Mouse (Mus musculus): ENCODE measurements around the gene B3gat1. TPM values are rescaled to one million over a fixed set of nuclear protein-coding genes. Genes with fewer than 3 reads are reported as not detected.

B3gat1 gene
- polyA plus RNA-seq (2017; shearing (Covaris generic)), result not detected

DNA sequence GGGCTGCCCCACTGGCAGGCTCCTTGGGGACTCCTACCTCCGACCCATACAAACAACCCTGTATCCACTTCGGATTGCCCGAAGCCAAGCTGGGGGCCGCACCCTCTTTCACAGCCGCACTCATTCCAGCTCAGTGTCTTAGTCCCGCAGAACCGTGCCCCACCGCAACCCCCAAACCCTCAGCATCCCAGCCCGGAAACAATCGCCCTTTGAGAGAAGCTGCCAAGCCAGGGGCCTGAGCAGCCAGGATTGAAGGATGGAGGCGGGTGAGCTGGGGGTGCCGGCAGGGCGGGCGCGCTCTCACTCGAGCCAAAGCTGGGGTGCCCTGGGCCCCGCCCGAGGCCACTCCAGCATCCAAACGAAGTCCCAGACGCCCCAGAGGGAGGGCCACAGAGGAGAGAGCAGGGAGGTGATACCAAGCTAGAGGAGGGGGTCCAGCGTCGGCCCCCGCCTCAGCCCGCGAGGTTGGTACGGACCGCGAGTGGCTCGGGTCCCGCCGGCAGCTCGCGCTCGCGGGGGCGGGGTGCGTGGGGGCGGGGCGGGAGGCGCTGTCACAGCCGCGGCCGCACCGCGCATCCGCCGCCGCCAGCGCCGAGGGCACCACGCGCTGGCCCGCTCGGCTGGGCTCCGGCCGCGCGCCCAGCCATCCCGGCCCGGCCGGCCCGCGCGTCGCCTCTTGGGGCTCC, at the start of gene B3gat1:
Gene B3gat1 (plus strand): TSS at position 523 of the 686 bp plus-strand sequence.
- ATAC-seq, result no peak

- ATAC-seq, result no peak
Observed at GRCm38 (mm10) chr9:26689171-26689570, 44.4 kb upstream of the B3gat1 start.

DNA sequence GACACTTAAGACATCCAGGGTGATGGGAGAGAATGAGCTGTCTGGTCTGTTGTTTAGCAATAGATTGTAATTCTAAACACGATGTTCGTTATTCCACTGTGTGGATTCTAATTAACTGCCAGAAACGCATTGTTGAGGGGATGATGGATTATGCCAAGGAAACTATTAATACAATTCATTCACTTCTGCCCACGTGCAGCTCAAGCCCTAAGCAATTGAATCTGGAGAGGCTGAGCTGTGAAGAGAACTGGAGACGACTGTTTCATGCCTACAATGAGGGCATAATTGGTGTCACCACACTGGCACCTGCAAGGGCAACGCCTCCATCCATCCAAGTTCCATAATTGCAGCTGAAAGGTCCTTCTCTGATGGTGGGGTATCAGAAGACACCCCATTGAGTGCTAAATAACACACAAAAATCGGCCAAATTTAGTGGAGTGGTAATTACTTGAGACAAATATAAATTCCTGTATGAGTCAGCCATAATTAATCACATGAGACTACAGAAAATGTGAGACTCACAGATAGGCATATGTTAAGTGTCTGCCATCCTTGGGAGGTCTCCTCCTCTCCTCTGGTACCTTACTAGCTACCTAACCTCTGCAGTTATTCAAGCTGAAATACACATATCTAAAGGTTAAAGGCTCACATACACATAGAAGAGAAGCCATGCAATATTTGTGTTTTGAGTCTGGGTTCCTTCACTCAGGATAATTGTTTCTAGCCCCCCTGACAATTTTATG, 43.4 kb upstream of the B3gat1 start:
- no peak for ATAC-seq

- no peak for ATAC-seq
Observed at GRCm38 (mm10) chr9:26692641-26693040, 40.9 kb upstream of the B3gat1 start.

DNA sequence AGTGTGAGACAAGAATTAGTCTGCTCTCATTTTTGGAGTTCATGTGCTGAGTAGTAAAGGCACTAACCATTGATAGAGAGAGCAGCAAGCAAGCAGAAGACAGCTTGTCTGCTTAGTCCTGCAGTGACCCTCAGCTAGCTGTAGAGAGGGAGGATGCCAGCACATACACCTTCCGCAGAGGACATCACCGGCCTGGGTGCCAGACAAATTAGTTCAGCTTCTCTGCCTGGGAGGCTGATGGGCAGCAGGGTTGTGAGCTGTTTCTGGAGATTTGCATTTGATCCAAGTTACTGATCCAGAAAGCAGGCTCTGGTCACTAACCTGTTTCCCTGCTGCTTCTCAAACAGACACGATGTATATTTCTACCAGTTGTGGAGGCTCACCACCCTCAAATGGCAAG, 38.9 kb upstream of the B3gat1 start:
- ATAC-seq, result no peak

GRCm38 (mm10) chr9:26695178-26695577, 38.4 kb upstream of the B3gat1 start:
- no peak for ATAC-seq

- no peak for ATAC-seq
Observed at GRCm38 (mm10) chr9:26698286-26698685, 35.2 kb upstream of the B3gat1 start.

DNA sequence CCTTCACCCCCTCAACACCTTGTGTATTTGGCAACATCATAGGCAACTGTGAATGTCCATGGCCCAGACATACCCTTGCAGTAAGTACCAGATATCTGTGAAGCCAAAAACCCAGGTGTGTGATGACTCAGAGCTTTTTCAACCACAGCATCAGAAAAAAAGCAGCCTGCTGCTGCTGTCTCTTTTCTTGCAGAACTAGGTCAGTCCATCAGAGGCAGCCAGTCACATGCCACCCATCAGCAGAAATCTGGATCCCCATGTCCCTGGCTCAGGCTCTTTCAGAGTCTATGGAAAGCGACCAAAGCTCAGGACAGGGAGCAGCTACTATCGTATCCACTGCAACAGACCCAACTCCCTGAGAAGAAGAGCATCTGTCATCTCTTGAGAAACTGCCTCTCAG, 33.2 kb upstream of the B3gat1 start:
- no peak for ATAC-seq

DNA sequence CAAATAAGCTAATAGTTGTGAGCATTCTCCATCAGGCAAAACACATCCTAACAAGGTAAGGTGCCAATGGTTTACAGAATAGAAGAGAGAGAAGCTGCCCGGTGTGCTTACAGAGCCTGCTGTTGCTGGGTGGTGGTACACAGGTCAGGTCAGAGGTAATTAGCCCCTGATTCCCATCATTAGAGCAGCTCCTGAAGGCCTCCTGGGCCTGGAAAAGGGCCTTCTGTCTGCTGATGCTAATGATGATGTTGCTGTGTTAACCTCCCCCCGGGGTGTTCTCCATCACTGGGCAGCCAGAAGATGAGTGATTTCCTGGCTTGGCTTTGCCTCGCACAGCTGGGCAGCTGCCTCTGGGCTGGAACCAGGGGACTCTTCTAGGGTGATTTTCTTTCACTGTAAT, 15.1 kb upstream of the B3gat1 start:
- ATAC-seq, result no peak

DNA sequence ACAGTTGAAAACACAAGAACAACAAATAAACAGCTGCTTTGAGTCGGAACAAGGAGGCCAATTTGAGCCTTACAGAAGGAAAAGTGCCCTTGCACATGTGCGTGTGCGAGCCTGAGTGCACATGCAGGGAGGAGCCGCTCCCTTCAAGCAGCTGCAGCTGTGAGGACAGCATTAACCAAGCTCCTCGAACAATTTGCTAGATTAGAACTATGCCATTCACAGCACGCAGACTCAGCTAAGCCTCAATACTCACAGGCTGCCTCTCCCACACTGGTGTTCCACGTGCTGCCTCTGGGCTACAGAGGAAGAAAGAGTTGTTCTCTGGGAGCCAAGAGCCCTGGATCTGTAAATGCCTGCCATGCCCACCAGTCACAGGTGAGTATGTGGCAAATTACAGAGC, 11.8 kb upstream of the B3gat1 start:
- no peak for ATAC-seq

DNA sequence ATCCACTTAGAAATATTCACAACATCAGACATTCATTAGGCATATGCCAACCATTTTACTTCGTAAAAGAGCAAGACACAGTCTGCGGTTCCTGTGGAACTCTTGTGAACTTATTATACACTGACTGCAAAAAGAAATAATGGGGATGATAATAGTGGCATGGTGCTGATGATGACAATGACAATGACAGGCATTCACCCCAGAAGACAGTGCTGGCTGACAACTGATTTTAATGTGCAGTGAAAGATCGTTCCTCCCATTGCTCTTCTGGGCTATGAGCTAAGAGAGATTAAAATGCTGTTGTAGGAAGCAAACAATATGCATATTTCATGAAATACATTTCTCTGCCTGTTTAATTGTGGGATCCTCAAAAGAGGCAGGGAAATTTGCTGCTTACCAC, 7.8 kb upstream of the B3gat1 start:
- no peak for ATAC-seq

DNA sequence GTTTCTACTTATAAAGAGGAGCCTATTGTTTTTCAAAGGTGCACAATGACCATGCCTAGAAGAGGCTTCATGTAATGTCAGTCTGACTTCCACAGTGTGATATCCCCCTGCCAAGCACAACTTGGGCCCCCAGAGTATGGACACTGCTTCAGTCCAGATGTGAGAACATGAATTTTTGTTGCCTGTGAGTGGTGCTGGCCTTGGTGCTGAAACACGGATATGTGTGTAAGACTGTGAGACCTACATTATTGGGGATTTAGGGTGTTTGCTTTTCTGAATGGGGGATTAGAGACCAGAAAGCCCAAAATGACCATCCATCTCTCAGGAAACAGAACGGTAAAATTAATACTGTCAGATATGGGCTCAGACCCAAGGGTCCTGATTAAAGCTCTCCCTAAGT, 6.1 kb upstream of the B3gat1 start:
- ATAC-seq, result no peak

DNA sequence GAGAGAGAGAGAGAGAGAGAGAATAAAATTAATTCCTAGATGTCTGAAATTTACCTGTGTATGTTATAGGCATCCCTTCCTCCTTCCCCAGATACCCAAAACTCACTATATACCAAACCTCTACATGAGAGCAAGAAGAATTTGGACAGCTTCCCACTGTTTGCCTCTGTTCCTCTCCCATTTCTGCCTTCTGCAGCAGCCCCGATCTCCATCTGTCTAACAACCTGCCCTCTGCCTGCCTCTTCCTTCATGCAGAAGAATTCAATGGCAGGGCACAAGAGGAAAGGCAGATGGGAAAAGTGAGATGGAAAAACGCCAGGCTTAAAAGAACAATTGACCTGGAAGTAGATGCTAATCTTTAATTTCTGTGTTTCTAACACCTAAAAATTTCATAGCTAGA, 5.0 kb upstream of the B3gat1 start:
- ATAC-seq, result no peak

GRCm38 (mm10) chr9:26733986-26734385, 458 bp downstream of the B3gat1 start:
- no peak for ATAC-seq

GRCm38 (mm10) chr9:26737116-26737515, 3.6 kb downstream of the B3gat1 start:
- no peak for ATAC-seq

GRCm38 (mm10) chr9:26742817-26743216, 9.3 kb downstream of the B3gat1 start:
- ATAC-seq, result no peak

GRCm38 (mm10) chr9:26747121-26747520, 13.6 kb downstream of the B3gat1 start:
- ATAC-seq, result no peak

DNA sequence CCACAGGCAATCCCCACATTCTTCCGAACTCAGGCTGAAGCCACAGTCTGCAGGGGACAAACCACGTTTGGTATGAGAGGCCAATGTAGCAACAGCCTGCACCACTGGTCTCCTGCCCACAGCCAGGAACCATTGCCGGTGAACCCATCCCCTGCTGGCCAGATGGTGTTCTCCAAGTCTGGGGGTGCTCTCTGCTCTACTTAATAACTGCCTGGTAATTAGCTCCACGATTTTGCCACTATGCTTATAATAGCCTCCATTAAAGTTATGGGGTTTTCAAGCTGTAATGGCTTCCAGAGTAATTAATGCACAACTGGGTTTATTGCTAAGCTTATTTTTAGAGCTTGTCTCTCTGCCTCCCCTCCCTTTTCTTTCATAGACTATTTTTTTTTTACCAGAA, 15.4 kb downstream of the B3gat1 start:
- ATAC-seq, result no peak

DNA sequence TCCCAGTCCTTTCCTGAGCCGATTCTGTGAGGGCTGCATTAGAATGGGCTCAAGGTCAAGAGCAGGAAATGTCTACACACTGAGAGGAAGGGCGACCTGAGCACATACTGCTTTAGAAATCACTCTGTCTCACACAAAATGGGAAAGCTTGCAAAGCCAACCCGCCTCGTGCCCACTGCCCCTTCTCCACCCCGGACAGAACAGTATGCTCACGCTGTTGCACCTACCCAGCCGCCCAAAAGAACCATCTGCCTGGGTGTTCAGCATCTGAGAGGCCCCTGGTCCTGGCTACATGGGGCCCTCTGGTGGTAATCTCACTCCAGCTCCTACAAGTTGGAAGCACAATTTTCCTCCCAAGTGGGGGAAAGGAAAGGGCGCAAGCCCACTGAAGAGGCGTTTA, 26.6 kb downstream of the B3gat1 start:
- ATAC-seq, result no peak

DNA sequence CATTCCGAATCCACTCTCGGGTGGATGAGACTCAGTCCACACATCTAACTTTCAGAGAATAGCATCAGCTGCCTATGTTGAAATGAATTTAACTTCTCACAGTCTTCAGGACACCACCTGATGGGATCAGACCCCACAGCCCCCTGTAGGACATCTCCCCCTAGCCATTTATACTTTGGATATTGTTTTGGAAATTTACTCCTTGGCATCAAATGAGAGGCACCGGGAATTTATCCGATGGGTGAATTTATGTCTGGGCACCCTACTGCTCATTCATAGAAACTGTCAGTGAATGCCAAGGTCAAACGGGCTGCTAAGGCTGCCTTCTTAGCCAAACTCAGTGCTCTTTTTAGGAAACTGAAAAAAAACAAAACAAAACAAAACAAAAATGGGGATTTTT, 27.0 kb downstream of the B3gat1 start:
- no peak for ATAC-seq

DNA sequence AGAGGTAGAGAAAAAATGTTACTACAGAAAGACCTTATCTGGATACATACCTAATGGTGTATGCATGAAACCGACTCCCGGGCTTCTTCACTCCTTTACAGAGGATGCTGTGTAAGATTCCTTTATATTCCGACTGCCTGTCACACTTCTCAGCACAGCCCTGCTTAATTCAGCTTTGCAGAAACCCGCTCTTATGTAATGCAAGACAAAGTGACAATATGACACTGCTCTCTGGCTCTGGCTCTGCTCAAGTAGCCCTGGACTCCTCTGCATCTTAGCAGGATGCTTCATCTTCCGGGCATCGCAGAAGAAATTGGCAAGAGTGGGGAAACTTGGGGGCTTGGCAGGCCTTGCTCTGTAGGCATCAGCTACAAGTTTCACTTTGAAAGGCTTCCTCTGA, 28.9 kb downstream of the B3gat1 start:
- no peak for ATAC-seq

- ATAC-seq, result no peak
Observed at GRCm38 (mm10) chr9:26768181-26768580, 34.7 kb downstream of the B3gat1 start.

GRCm38 (mm10) chr9:26775700-26776099, 42.2 kb downstream of the B3gat1 start:
- no peak for ATAC-seq

- ATAC-seq, result no peak
Observed at GRCm38 (mm10) chr9:26776122-26776902, 42.8 kb downstream of the B3gat1 start.
